Mouse (Mus musculus) gastrocnemius, postnatal 4 days (tissue): ENCODE measurements at regions not wholly inside any gene's neighbourhood (a gene's known extent, or its start where the extent isn't known, plus 50 kb on each side); places are given as distances from the start of the nearest gene placed in this dataset.

Source experiments
- DNase-seq, 2 experiments: peaks; one replicate each; pipeline ENCODE4 v3.0.0; 2021 to 2022; ENCODE audit warnings: low spot score in 2 of 2, mixed read lengths in 2 of 2

DNA sequence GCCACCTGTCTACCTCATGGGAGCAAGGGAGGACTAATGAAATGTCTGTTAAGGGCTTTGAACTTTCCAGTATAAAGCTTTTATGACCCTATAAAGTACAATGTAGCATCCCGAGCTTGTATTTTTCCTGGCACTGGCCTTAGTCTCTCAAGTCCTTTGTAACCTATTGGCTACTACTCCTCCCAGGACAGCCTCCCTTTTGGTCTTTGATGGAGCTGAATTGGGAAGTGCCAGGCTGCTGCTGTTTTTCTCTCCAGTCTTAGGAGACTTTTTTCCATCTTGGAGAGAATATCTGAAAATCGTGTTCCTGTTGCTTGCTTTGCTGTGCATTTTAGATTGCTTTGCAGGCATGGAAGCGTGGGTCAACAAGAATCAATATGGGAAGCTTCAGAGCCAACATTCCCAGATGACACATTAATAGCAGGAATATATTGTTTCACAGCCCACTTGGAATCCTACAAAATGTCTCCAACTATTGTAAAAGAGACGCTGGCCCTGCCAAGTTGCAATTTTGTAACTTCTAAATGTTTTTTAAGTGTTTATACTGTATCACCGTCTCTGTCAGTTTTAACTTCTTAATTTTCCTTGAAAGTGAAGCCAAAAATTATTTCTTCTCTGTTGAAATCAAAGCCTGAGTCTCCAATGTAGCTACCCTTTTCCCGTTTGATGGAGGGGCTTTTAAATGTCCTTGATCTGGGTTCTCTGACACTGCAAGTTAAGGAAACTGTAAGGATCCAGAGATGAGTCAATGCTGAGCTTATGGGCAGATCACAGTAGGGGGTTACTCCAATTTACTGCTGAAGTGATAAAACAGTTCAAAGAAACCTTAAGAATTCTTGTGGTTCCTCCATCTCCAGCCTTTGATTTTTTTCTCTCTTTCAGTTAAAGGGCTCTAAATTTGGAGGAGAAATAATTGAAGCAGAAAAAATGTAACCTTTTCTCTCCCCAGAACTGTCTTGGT, 603.3 kb downstream of the Ptprc start:
- DNase-seq: no peak

DNA sequence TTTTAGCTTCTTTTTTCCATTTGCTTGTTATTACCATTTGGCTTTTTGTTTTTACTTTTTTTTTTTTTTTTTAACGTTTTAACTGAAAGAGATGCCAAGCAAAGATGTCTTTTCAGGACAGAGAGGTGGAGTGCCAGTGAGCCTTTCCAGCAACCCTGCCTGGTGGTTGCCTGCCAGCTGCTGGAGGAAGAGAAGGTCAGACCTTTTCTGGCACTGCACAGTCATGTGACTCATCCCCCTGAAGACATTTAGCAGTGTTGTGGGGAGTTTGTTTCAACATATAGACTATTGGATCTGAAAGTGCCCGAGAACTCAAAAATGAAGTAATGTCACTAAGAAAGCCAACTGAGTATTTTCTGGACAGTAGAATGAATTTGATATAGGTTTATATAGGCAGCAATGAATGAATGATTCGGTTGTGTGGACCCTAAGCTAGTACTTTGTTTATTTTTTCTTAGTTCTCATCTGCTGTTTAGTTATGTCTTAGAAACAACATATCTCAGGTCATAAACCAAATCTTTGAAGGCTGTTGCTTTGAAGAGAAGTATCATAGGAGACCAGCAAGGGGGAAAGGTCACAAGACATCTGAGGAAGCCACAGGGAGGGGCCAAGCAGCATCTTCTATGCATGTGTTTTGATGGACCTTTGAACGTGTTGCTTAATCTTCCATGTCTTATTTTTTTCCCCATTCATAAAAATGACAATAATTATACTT, 604.2 kb downstream of the Ptprc start:
- DNase-seq: peak in 1 of 2 experiments; percentile 46

DNA sequence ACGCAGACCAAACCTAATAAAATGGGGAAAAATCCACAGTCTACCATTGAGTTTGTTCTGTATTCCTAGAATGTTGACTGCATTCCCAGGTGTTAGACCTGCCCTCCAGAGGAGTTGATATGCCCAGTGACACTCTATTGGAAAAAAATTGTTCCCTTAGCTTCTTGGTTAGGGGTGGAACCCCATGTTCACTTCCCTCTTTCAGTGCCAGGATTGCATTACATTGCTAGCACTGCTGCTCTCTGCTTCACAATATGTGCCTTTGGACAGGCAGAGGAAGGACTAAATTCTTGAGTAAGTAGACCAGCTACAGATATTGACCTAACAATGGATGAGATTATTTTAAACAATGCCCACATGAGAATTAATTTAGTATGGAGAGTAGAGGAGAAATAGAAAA, 607.3 kb upstream of the Nr5a2 start:
- no peak for DNase-seq

DNA sequence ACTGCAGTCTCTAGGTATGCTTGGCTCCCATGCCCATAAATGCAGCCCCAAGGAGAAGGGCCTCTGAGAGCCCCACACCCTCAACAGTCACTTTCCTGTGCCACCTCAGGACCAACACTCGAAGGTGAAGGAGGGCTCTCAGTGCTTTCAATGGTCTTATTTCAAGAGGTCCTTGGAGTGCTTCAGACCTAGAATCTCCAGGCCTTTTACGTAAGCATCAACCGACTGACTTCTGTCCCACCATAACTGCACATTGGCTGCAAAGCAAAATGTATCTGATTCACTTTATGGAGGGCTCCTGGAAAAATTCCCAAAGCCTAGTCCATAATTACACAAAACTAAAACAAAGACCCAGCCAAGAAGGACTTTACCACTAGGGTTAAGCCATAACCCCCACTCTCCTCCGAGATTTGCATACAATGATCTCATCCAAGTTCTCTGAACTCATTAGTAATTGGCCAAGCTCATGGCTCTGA, 605.4 kb upstream of the Nr5a2 start:
- no peak for DNase-seq

DNA sequence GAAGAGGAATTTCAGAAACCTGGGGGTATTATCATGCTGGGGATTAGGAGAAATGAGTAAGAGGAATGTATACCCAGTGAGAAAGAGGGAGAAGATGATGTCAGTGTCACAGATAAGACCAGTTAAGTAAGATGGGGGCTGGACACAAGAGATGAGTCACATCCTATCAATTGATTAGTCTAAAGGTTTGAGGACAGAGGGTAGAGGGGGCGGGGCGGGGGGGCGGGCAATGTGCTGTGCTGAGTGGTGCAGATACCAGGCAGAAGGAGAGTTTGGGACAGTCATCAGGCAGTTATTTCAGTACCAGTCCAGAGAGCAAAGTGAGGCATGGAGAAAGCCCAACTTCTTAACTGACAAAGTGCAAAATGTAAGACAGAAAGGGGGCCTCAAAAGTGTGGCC, 601.4 kb upstream of the Nr5a2 start:
- no peak for DNase-seq

DNA sequence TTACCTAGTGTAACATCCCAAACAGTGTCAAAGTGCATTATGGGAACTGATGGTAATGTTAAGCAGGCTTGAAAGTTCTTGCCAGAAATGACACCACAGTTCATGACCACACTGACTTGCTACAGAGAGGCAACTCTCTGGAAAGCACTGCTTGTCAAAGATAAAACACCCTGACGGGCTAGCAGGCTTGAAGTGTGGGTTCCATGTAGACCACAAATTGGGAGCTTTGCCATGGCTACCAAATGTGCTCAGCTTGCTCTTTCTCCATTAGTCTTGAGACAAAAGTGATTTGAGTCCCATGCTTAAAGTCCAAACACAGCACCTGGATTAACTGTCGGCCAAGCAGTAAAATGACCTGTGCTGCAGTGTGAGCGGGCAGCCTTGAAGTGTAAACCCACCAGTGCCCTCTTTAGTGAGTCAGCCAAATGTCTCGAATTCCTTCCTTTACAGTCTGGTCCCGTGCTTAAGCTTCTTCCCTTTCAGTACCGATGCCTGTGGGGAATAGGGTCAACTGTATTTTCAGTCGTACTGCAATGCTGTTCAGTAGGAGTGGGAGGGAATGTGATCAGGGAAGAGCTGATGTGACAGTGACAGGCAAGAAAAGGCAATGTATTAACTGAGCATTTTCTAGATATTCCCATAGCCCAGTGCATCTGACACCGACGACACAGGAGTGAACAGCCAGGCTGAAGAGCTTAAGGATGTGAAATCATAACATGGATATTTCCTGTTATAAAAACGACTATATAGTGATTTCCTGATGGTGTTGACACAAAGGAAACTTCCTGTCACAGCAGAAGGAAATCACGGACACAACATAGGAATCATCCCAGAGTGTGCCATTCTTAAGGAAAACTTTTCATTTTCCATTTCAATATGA, 600.4 kb upstream of the Nr5a2 start:
- DNase-seq: no peak

DNA sequence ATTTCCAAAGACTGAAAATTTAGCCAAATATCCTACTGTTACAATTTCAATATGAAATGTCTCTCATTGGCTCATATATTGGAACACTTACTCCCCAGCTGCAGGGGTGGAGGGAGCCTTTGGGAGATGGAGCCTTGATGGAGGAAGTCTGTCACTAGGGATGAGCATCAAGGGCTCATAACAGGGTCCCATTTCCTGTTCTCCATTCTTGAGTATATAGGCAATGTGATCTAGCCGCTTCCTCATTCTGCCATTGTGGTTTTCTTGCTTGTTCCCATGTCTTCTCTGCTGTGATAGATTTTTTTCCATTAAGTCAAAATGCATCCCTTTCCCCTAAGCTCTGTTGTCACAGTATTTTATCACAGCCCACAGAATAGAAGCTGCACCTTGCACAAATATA, 589.4 kb upstream of the Nr5a2 start:
- DNase-seq: no peak

DNA sequence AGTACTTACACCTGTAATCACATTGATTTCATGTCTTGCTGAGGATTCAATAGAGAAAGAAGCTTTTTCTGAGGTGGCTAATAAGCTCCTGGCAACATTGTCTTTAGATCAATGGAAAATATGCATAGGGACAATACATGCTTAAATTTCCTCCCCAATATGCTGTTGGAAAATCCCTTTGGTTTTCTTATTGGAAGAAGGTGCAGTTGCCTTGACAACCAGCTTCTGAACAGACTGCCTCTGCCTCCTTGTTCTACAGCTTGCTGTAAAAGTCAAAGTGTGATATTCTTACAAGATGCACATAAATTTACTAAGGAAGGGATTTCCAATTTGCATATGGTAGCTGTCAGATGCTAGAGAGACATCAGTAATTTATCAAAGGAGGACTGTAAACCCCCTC, 585.4 kb upstream of the Nr5a2 start:
- DNase-seq: no peak

DNA sequence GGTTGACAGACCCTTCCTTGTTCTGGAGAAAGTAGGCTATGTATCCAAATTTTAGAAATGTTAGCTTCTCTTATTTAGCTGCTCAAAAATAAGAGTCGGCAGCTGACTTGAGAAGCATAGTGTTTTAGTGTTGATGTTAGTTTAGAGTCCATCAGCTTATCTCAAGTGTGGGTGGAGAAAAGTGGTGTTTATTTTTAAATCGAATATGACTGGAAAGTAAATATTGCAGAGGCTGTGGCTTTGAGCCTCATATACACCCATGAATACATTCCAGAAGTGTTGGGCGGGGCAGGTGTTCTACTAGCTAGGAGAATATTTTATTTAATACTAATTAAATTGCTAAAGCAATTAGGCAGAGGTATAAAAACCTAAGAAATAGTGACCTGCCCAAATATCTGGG, 583.6 kb upstream of the Nr5a2 start:
- no peak for DNase-seq

DNA sequence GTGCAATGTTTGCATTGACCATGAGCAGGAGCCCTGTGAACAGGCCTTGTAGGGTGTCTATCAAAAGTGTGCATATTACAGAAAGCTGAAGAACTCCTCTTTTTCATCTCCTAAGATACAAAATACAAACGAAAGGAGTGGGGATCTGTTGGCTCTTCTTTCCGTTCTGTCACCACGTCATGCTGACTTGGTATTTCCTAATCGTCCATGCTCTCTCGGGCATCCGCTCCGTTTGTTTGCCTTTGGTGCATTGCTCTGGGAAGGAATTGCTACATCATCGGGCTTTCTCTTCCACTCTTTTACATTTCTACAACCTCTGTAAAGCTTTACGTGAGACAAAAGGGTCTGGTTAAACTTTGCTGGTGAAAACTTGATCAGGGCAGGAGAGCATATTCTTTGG, 581.2 kb upstream of the Nr5a2 start:
- DNase-seq: no peak

DNA sequence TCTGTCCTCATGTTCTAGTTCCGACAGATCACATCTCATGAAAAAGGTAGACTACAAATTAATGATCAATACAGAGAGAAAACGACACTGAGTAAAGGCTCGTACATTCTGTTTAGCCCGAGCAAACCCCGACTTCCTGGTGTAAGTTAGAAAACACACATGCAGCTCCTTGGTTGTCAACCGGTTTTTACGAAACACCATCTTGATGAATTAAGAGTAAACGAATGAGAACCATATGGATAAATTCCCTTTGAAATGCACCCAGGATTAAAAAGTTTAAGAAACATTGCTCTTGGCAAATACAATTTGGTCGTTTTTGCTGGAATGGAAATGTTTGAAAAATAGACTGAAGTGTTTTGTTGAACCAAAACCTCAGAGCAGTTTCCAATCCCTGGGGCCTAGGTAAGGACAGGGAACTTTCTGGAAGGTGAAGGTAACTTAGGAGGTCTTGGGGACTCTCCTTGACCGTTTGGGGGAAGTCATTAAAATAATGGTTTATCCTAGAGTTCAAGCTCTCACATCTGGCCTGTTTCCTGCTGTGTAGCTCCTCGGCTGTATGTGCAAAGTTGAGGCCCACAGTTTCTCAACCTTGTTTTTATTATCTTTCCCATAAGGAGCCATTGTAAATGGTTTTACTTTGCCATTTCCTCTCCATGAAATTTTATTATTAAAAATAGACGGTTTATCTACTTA, 579.3 kb upstream of the Nr5a2 start:
- DNase-seq: no peak

DNA sequence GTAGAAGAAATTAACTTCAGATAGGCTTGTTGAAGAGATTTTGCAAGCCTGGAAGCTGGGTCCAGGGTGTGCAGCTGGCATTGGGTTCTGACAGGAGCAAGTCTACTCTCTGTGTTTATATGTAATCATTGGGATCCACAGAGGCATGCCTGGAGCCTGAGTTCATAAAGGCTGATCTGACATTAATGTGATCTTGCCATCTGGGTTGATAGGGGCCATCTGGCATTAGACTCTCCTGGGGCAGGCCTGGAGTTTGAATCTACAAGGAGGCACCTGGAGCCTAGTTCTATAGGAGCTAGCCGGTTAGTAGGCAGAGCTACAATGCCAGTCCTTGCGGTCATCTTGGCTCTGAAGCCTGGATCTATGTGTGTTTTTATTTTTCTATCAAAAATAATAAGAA, 554.5 kb upstream of the Nr5a2 start:
- no peak for DNase-seq

DNA sequence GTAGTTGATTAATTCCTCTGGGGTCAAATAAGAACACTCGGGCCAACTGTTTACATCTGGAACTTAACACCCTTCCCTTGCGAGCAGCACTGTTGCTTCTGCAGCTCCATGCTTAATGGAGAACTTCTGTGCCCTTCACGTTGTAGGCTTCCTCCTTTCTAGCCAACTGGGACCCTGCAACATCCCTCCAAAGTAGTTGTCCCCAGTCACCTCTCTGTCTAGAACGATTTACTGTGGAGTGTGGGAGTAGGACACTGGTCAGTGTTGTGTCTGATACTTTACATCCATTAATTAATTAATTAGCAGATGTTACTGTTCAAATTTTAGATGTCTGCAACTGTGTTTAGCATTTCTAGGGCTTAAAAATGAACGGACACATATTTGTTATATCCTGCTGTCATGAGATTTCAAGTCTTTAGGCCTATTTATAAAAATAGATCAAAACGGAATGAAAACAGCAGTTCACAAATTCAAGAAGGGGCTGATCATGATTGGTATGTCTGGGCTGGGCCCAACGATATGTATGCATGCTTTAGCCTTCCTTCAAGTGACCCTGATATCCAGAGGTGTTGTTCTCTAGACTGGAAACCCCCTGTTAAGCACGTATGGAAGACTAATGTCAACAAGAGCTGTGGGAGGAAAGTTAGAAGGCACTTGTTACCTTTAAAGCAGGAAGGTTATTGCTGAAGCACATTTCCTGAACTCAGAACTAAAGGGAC, 543.6 kb upstream of the Nr5a2 start:
- DNase-seq: no peak

DNA sequence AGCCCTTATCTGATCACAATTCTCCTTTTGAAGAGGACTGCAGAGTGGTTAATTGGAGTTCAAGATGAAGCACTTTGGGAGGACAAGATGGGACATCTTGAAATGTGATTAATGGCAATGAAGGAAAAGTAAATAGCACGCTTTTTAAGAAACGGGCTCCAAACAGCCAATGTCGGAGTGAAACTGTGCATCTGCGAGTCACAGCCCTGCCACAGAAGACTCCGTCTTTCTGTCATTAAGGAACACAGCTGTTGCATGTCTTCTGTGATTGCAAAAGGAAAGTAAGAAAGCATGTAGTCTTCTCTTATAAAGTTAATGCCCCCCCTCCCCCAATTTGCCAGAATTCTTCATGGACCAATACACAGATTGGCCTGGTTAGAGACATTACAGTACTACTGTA, 528.0 kb upstream of the Nr5a2 start:
- DNase-seq: no peak

DNA sequence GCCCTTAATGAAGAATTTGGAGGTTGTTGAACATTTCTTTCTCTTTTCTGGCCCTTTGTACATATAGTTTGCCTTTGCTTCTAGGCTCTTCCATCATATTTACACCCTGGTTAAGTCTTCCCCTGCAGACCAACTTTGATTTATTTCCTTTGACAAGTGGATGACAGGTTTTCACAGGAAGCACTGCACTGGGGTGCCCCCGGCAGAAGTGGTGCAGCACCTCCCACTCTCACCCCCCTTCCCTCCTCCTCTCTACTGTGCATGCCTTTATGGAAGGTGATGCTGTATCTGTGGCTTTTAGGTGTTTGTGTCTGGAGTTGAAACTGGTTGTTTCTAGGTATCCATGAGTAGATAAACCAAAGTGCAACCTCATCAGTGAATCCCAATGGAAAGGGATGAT, 518.2 kb upstream of the Nr5a2 start:
- no peak for DNase-seq

DNA sequence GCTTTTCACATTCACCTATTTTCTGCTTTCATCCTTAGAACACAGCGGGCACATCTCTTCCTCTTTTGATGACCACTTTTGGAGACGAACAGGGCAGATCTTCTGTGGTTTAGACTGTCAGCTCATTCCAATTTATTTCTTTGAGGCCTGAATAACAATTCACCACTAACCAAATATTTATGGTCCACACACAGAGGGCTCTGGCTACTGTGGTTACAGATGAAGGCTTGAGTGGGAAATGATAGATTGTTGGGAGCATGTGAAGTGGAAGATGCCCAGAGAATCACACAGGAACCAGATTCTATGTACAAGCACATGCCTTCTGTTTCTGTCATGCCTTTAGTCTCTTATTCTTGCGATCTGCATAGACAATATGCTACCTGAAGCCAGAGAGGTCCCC, 517.0 kb upstream of the Nr5a2 start:
- DNase-seq: no peak

DNA sequence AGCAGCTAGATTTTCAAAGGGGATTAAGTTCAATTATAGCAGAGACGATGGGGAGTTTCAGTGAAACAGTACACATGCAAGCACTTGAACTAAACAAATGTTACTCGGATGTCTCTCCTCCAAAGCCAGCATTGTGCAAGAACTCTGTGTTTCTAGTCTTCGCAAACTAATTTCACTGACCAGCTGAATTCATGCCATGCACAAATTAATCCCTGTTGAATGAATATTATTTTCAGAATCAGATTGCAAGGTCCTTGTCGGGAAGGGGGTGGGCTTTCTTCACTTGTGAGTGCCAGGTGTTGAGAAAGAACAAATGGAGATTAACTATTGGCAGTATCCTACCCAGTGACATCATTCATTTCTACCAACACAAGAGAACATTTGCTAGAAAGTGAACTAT, 514.6 kb upstream of the Nr5a2 start:
- no peak for DNase-seq

DNA sequence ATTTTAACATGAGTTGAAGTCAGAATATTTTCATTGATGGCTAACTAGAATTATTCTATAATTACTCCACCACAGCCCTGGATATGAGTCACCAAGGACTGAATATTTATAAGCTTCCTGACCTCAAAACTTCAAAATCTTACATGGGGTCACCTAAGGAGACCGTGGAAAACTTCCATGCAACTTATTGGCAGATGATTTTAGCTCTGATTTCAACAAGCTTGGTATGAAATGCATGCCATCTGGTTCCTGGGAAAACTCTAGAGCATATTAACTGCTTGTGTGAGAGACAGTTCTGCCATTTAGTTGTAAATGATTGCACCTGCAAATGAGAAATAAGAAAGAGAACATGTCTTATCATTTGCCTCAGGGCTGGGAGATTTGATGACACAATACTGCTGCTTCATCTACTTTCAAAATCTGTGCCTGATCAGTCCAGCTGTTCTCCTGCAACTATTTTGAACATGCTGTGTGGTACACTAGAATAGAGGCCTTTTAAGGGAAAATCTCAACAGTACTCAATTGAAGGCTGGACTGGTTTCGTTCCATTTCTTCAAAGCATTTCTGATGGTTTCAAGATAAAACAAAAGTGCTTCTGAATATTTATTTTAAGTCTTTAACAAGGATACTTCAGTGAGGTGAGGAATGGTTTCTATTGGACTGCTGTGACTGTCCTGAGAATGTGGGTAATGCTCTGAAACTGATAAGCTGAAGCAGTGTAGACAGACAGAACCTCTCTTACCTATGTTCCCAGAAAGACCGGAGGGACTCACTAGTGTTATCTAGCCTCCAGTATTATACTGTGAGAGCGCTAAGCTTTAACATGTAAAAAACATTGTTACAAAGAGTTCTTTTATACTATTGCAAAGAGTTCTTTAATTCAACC, 513.8 kb upstream of the Nr5a2 start:
- no peak for DNase-seq

DNA sequence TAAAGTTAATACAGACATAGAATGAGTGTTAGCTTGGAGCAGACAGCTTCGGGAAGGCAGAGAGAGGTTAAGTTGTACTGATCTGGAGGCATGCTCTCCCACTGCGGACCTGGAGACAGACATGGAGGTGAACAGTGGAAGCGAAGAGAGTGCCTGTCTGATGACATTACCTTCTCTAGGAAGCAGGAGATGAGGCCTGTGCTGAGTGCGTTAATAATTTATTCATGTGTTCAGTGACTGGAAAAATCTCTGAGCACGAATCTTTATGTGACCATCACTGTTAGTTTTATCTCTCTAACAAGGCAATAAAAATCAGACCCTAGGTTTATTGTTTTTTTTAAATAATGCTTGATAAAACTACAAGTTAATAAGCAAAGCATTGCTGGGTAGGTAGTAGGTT, 504.7 kb upstream of the Nr5a2 start:
- DNase-seq: no peak
